Mouse (Mus musculus): ENCODE results near the gene Rab27a.

DNA sequence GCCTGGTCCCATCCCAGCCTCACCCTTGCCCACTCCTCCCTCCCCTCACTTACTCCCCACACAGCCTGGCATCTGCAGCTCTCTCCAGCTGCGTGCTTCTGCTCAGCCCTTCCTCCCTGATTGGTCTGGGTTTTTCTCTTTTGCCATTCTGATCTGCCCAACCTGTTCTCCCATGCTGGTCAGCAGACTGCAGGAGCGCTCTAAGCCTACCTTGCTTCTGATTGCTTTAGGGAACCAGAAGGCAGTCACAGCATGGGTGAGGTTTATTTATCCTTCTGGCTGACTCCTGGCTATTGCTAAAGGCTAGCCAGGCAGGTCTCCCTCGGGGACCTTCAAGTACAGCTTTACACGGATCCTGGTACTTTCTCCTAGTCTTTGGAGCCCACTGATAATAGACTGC, 13.2 kb upstream of the Rab27a start:
- no peak for TF ChIP-seq CTCF (IDR thresholded peaks at IDR 0.05; ENCODE audit: borderline replicate concordance, control insufficient read depth, extremely low read depth, insufficient read depth, low read length, poor library complexity)
- no peak for TF ChIP-seq POLR2A (IDR thresholded peaks at IDR 0.05; ENCODE audit: control insufficient read depth, extremely low read depth, insufficient read depth, low read length, poor library complexity)
